Mouse (Mus musculus) megakaryocyte progenitor cell, adult 5-6 weeks (primary cell): ENCODE measurements around the gene Gm49359. TPM values are rescaled to one million over a fixed set of nuclear protein-coding genes. Genes with fewer than 3 reads are reported as not detected.
"Not testable (repeated sequence)": the region's sequence is repeated elsewhere in the genome, so short reads cannot be mapped to it uniquely, and the experiment has no call there.

Experiments
- ATAC-seq: replicated peaks from 2 replicates; pipeline ENCODE4 v1.8.0; 2016; ENCODE audit warnings: mild to moderate bottlenecking, moderate TSS enrichment, inconsistent platforms; ENCODE audit not compliant: poor library complexity
- total RNA-seq, 2 experiments: library from RNA; stranded (forward) in 1 of 2; stranded (reverse) in 1 of 2; fragments of 157-497, 149-512 nt in 1 of 2; fragments of 200-1000 nt in 1 of 2; gene quantifications; 2 replicates each; pipeline versions ENCODE4 v1.2.3 to v1.2.4; 2015 to 2017

Gm49359 gene
- total RNA-seq (2015) (9.6 and 14.4 TPM in 2 replicates), total RNA-seq (2017) (8.9 and 14.4 TPM in 2 replicates)

GRCm38 (mm10) chr13:62466424-62467334 lies at the start of gene Gm49359:
Gene Gm49359 (minus strand): TSS chr13:62466832.
- ATAC-seq = peak; percentile 100

GRCm38 (mm10) chr13:62510641-62511420 lies 44.2 kb upstream of the Gm49359 start:
- not testable (repeated sequence) for ATAC-seq

GRCm38 (mm10) chr13:62472661-62473060 lies 6.0 kb upstream of the Gm49359 start:
- not testable (repeated sequence) for ATAC-seq

- ATAC-seq = peak; percentile 86
Observed at GRCm38 (mm10) chr13:62469947-62470346, 3.3 kb upstream of the Gm49359 start.

Other genes starting within 250 kb of the Gm49359 start
- gene Gm3604, start 83.7 kb downstream of the Gm49359 start, total RNA-seq (2015) = 14.9 and 17.4 TPM in 2 replicates
- gene Gm3604, start 83.7 kb downstream of the Gm49359 start, total RNA-seq (2017) = 8.3 and 11.7 TPM in 2 replicates
- gene Zfp935, start 91.7 kb upstream of the Gm49359 start, total RNA-seq (2015) = 7.2 TPM in 1 of 2 replicates, not detected in the other
- gene Zfp935, start 91.7 kb upstream of the Gm49359 start, total RNA-seq (2017) = not detected in 2 replicates
- gene Zfp934, start 104.4 kb upstream of the Gm49359 start, total RNA-seq (2015) = 26.0 and 29.6 TPM in 2 replicates
- 7.8 and 9.7 TPM in 2 replicates for gene Zfp934, start 104.4 kb upstream of the Gm49359 start, total RNA-seq (2017)
- 8.5 and 15.3 TPM in 2 replicates for gene 6720489N17Rik, start 157.3 kb upstream of the Gm49359 start, total RNA-seq (2015)
- 19.0 and 20.6 TPM in 2 replicates for gene 6720489N17Rik, start 157.3 kb upstream of the Gm49359 start, total RNA-seq (2017)